Mouse (Mus musculus) heart, postnatal 0 days (tissue): Measurements from ENCODE around the gene Cog2. TPM values are rescaled to one million over a fixed set of nuclear protein-coding genes. Genes with fewer than 3 reads are reported as not detected.

ENCODE experiments used
- ATAC-seq: fragments of 200-750 bp; cut with Nextera tagmentation; 2 replicates; pipeline ENCODE4 v1.8.0; 2017; ENCODE audit warnings: low read depth, moderate number of reproducible peaks, moderate library complexity; ENCODE audit not compliant: insufficient read depth
- DNase-seq: peaks from one replicate; pipeline ENCODE4 v3.0.0-alpha.2; 2016; ENCODE audit warnings: low spot score
- H3K27ac ChIP-seq: fragments of 300-500 bp; sonication (generic); 2 replicates; pipeline ENCODE4 v1.5.1; 2014; ENCODE audit warnings: low read depth, mild to moderate bottlenecking
- H3K27me3 ChIP-seq: fragments of 300-500 bp; sonication (generic); 2 replicates; pipeline ENCODE4 v1.6.1; 2014; ENCODE audit warnings: low read length, mixed read lengths; ENCODE audit not compliant: control insufficient read depth, insufficient read depth
- H3K36me3 ChIP-seq: fragments of 300-500 bp; sonication (generic); replicated peaks from 2 replicates; pipeline ENCODE4 v1.6.1; 2014; ENCODE audit warnings: low read length, mixed read lengths; ENCODE audit not compliant: control insufficient read depth, insufficient read depth
- H3K4me1 ChIP-seq: fragments of 300-500 bp; sonication (generic); 2 replicates; pipeline ENCODE4 v1.6.1; 2014; ENCODE audit warnings: antibody characterized with exemption; ENCODE audit not compliant: control insufficient read depth, insufficient read depth
- H3K4me2 ChIP-seq: fragments of 300-500 bp; sonication (generic); 2 replicates; pipeline ENCODE4 v1.6.1; 2014; ENCODE audit warnings: low read depth, mild to moderate bottlenecking, low read length, moderate library complexity
- H3K4me3 ChIP-seq: fragments of 300-500 bp; sonication (generic); 2 replicates; pipeline ENCODE4 v1.5.1; 2014; ENCODE audit warnings: low read depth, low read length
- H3K9ac ChIP-seq: fragments of 300-500 bp; sonication (generic); replicated peaks from 2 replicates; pipeline ENCODE4 v1.6.1; 2014; ENCODE audit warnings: low read depth, low read length, mixed read lengths
- H3K9me3 ChIP-seq: fragments of 300-500 bp; sonication (generic); replicated peaks from 2 replicates; pipeline ENCODE4 v1.6.1; 2016; ENCODE audit warnings: low read length; ENCODE audit not compliant: control insufficient read depth
- CTCF ChIP-seq: IDR thresholded peaks from 2 replicates; pipeline ENCODE4 v1.5.1; 2016; ENCODE audit warnings: antibody characterized with exemption, control low read depth, low read depth
- EP300 ChIP-seq: IDR thresholded peaks from 2 replicates; pipeline ENCODE4 v1.6.1; 2016; ENCODE audit warnings: antibody characterized with exemption, low read depth
- WGBS: fragments of 180-500 bp; shearing (Covaris S2); extraction: QIAGEN DNeasy Blood & Tissue Kit; methylation state at CpG from one replicate; pipeline ENCODE4 v1.1.7; 2014; 5-methylcytosine and 5-hydroxymethylcytosine counted together
- polyA plus RNA-seq: library from polyadenylated mRNA; unstranded; fragments of >200 nt; fragmentation: Nextera tagmentation; extraction: Ambion mirVana; gene quantifications from 2 replicates; pipeline ENCODE4 v1.2.1, GENCODE M21; 2015
- total RNA-seq: library from RNA; depleted of rRNA; stranded (reverse); fragments of >200 nt; gene quantifications from 2 replicates; pipeline ENCODE4 v1.2.3, GENCODE M21; 2014; ENCODE audit warnings: low replicate concordance

Gene Cog2
- total and polyA plus RNA-seq, 2 experiments from 2014 or later: 16.7 to 62.9 TPM

GRCm38 (mm10) chr8:124556164-124556563, 35.6 kb downstream of the Cog2 start:
- ATAC-seq (no peak), DNase-seq (no peak)
- Histone ChIP-seq H3K4me2 (no peak overlapping the region), H3K36me3 (peaks cover 18% of the 10 kb centered on the region), H3K27ac (no peak overlapping the region), H3K4me3 (no peak overlapping the region), H3K9me3 (no peaks in the 10 kb centered on the region), H3K4me1 (no peaks in the 10 kb centered on the region), H3K27me3 (no peaks in the 10 kb centered on the region), H3K9ac (no peak overlapping the region)
- TF ChIP-seq EP300: no peak
- no peak for TF ChIP-seq CTCF
- 60% methylated on average over 7 of the region's 7 CpGs for WGBS

DNA sequence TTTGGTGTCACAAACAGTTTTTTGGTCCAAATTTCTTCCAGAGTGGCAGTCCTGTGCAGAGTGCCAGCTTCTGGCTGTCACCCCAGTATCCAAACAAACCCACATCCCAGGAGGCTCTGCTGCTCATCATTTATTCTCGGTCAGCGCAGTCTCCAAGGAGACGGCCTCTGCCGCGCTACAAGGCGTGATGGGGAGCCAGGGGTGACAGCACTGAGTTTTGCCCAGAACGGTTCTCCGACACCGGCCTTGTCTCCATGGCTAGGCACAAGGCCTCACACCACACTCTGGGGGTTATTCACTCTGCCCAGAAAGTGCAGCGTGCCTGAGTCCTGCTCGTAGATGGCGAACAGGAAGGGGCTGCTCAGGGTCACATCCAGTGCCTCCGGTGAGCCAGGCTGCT, 36.1 kb downstream of the Cog2 start:
- H3K4me1 ChIP-seq: no peaks in the 10 kb centered on the region
- H3K9me3 ChIP-seq: no peaks in the 10 kb centered on the region
- no peak for TF ChIP-seq EP300
- TF ChIP-seq CTCF: no peak
- H3K4me2 ChIP-seq: no peak overlapping the region
- no peaks in the 10 kb centered on the region for H3K27me3 ChIP-seq
- no peak overlapping the region for H3K4me3 ChIP-seq
- DNase-seq (no peak), ATAC-seq (no peak)
- no peak overlapping the region for H3K9ac ChIP-seq
- H3K27ac ChIP-seq: no peak overlapping the region
- WGBS: 80% methylated on average over 13 of the region's 13 CpGs
- H3K36me3 ChIP-seq: peaks cover 13% of the 10 kb centered on the region

GRCm38 (mm10) chr8:124557476-124557875, 36.9 kb downstream of the Cog2 start:
- H3K27ac ChIP-seq: no peak overlapping the region
- no peak overlapping the region for H3K4me3 ChIP-seq
- TF ChIP-seq CTCF (no peak), EP300 (no peak)
- no peaks in the 10 kb centered on the region for H3K9me3 ChIP-seq
- H3K27me3 ChIP-seq: no peaks in the 10 kb centered on the region
- ATAC-seq: no peak
- no peak overlapping the region for H3K9ac ChIP-seq
- H3K4me2 ChIP-seq: no peak overlapping the region
- peaks cover 5% of the 10 kb centered on the region for H3K36me3 ChIP-seq
- DNase-seq: no peak
- 58% methylated on average over 5 of the region's 5 CpGs for WGBS
- no peaks in the 10 kb centered on the region for H3K4me1 ChIP-seq

DNA sequence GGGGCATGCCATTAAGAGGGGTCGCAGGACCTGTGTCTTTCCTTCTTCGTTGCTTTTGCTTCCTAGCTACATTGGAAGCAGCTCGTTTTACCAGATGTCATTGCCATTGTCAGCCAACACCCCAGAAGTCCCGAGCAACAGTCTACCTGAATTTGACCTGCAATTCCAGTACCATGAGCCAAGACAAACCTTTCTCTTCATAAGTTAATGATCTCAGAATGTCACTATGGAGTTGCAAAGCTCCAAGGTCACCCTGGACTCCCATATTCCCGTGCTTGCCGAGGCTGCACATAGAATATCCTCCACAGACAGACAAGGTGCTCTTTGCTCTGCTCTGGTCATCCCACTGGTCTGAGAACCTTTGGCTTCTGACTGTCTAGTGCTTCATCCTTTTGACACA, 46.6 kb downstream of the Cog2 start:
- Histone ChIP-seq H3K9me3 (no peaks in the 10 kb centered on the region), H3K9ac (no peak overlapping the region), H3K27ac (no peak overlapping the region), H3K4me2 (no peak overlapping the region), H3K4me3 (no peak overlapping the region), H3K27me3 (0 out of 2 replicates have a peak, but pooled peaks cover 2% of the 10 kb centered on the region), H3K36me3 (no peaks in the 10 kb centered on the region), H3K4me1 (peaks cover 15% of the 10 kb centered on the region)
- DNase-seq (no peak), ATAC-seq (no peak)
- TF ChIP-seq CTCF (no peak), EP300 (no peak)
- 68% methylated on average over 6 of the region's 6 CpGs for WGBS

DNA sequence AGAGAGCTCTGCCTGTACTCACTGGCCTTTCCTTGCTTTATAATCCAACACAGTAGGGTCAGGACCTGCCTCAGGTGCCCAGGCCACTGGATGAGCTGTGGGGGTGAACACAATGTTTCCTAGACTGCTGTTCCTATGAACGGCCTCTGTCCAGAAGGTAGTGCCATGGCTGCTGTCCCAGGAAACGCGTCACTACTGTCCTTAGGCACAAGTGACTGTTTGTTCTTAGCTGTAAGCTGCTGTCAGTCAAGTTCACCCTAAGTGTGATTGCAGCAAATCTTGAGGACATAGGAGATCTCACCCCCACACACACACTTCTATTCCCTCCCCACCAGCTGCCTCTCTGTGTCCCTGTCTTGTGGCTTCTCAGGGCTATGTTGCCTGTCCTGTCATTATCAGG, 47.0 kb downstream of the Cog2 start:
- 54% methylated on average over 3 of the region's 3 CpGs for whole genome bisulfite sequencing
- Histone ChIP-seq H3K4me3 (no peak overlapping the region), H3K36me3 (no peaks in the 10 kb centered on the region), H3K27me3 (0 out of 2 replicates have a peak, but pooled peaks cover 2% of the 10 kb centered on the region), H3K4me1 (peaks cover 15% of the 10 kb centered on the region), H3K27ac (no peak overlapping the region), H3K9me3 (no peaks in the 10 kb centered on the region), H3K9ac (no peak overlapping the region), H3K4me2 (no peak overlapping the region)
- DNase-seq (no peak), ATAC-seq (no peak)
- no peak for TF ChIP-seq EP300
- no peak for TF ChIP-seq CTCF

DNA sequence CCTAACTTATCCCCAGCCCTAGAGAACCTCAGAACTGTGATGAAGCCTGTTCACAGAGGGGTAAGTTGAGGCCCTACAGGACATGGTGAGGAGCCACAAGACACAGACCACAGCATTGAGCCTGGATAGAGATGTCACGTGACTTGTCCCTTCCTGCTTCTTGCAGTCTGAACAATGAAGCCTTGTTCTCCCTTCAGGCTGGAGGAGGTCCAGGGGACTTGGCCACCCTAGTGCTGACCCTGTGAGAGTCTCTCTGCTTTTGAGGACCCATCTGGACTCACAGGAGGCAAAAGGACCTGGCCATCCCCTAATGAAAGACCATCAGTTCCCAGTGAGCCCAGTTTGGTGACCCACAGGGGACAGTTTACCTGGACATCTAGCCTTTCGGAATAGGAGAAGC, 48.5 kb downstream of the Cog2 start:
- DNase-seq (peak; percentile 14), ATAC-seq (no peak)
- Histone ChIP-seq H3K4me3 (no peak overlapping the region), H3K4me2 (0 out of 2 replicates have a peak overlapping the region, but pooled peaks have one; percentile 2), H3K27me3 (no peaks in the 10 kb centered on the region), H3K4me1 (peaks cover 18% of the 10 kb centered on the region), H3K27ac (peak overlapping the region; percentile 52; the same call in 1 of the 2 replicates), H3K9ac (no peak overlapping the region), H3K9me3 (no peaks in the 10 kb centered on the region), H3K36me3 (no peaks in the 10 kb centered on the region)
- no peak for TF ChIP-seq CTCF
- no peak for TF ChIP-seq EP300
- WGBS: 42% methylated on average over 2 of the region's 2 CpGs
